Mouse (Mus musculus): ENCODE measurements around the gene Rps27a. TPM values are rescaled to one million over a fixed set of nuclear protein-coding genes. Genes with fewer than 3 reads are reported as not detected.

Rps27a gene
- total and polyA plus RNA-seq, 3 experiments: 560 to 2,403 (median 1,339) TPM

DNA sequence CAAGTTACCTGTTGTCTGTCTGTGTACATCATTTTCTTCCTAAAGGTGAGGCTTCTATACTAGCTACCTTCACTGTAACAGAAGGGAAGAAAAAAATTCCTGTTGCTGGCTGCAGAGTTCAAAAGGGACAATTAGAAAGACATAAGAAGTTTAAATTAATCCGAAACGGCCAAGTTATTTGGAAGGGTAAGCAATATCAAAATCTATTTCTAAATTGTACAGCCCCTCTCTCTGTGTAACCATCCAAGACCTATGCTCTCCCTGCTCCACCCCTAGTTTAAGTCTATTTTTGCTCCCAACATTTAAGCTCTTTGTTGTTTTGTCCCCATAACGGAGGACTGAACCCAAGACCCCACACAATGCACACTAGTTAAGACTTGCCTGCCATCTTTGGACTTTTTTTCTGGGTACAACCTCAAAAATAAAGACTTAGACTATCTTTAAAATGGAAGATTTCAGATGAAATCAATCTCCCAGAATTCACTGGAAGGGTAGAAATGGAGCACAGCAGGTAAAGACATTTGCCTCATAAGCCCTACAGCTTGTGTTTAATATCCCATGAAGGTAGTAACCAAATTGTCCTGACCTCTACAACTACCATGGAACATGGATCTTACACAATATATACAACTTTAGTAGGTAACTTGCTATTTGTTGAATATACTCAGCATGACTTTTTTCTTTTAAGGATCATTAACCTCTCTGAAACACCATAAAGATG lies 3.5 kb downstream of the Rps27a start:
- no peaks in the 10 kb centered on the region for H3K27me3 ChIP-seq (ENCODE audit: control insufficient read depth in 1 of 2, insufficient read depth in 2 of 2, low read length in 2 of 2)
- peak; percentile 55 for DNase-seq (ENCODE audit: low read depth, low spot score)
- no peaks in the 10 kb centered on the region for H3K9me3 ChIP-seq (replicated peaks; ENCODE audit: insufficient read depth, low read length)
- peaks cover 0 to 13% of the 10 kb centered on the region in 2 experiments; a peak in 2 of 4 replicates for H3K4me1 ChIP-seq (ENCODE audit: control insufficient read depth in 1 of 2, insufficient read depth in 2 of 2, low read length in 2 of 2)
- H3K9ac ChIP-seq (ENCODE audit: control insufficient read depth, low read depth, low read length, poor library complexity, severe bottlenecking): no peak overlapping the region
- TF ChIP-seq USF1 (IDR thresholded peaks at IDR 0.05; ENCODE audit: low read depth, low read length) (no peak), SMC3 (IDR thresholded peaks at IDR 0.05; ENCODE audit: low read depth, low read length) (no peak; the same call in none of the 2 replicates), POLR2AphosphoS2 (IDR thresholded peaks at IDR 0.05; ENCODE audit: low read length) (peak; percentile 57; the same call in 1 of the 2 replicates), MAZ (IDR thresholded peaks at IDR 0.05; ENCODE audit: low read depth, low read length) (no peak), MAFK (IDR thresholded peaks at IDR 0.05; ENCODE audit: borderline replicate concordance, low read depth, low read length) (peak; percentile 31; the same call in 1 of the 2 replicates), HCFC1 (IDR thresholded peaks at IDR 0.05; ENCODE audit: low read depth, low read length) (no peak), ZKSCAN1 (IDR thresholded peaks at IDR 0.05; ENCODE audit: low read depth, low read length) (no peak), TAL1 (IDR thresholded peaks at IDR 0.05; ENCODE audit: low read length) (no peak), KAT2A (conservative IDR thresholded peaks at IDR 0.05; ENCODE audit: low read depth, low read length) (no peak), ZMIZ1 (IDR thresholded peaks at IDR 0.05; ENCODE audit: low read depth, low read length) (peak; percentile 41), POLR2A (IDR thresholded peaks at IDR 0.05; ENCODE audit: control insufficient read depth in 1 of 2, insufficient read depth in 1 of 2, low read depth in 1 of 2, low read length in 2 of 2, poor library complexity in 1 of 2) (peak in 1 of 2 experiments; percentile 17; a peak in 1 of 4 replicates), POLR2AphosphoS5 (IDR thresholded peaks at IDR 0.05; ENCODE audit: borderline replicate concordance, low read depth, low read length) (peak; percentile 75; the same call in 1 of the 2 replicates)
- H3K36me3 ChIP-seq (ENCODE audit: control insufficient read depth in 1 of 2, insufficient read depth in 2 of 2, low read length in 2 of 2): peaks cover 26 to 33% of the 10 kb centered on the region in 2 experiments
- no peak overlapping the region for H3K27ac ChIP-seq (ENCODE audit: control insufficient read depth, low read depth, low read length)
- no peak overlapping the region for H3K4me3 ChIP-seq (ENCODE audit: control insufficient read depth in 1 of 2, insufficient read depth in 1 of 2, low read depth in 2 of 2, low read length in 2 of 2)
- H3K79me2 ChIP-seq (ENCODE audit: control insufficient read depth, insufficient read depth, low read length, poor library complexity): peaks cover 26% of the 10 kb centered on the region

DNA sequence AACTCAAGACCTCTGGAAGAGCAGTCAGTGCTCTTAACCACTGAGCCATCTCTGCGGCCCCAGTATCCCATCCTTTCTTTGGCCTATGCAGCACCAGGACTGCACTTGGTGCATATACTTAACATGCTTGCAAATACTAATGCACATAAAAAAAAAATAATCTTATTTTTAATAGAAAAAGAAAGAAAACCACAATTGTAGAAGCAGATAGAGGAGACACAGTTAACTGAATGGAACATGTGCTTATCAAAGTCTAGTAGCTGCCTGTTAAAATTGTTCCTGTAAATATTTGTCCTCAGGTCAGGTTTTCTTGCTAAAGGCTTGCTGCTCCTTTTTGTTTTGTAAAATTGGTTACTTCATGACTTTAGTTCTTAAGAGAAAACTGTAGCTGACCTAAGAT lies 9.7 kb downstream of the Rps27a start:
- Histone ChIP-seq H3K27ac (ENCODE audit: control insufficient read depth, low read depth, low read length) (no peak overlapping the region), H3K79me2 (ENCODE audit: control insufficient read depth, insufficient read depth, low read length, poor library complexity) (no peaks in the 10 kb centered on the region), H3K9ac (ENCODE audit: control insufficient read depth, low read depth, low read length, poor library complexity, severe bottlenecking) (no peak overlapping the region), H3K36me3 (ENCODE audit: control insufficient read depth in 1 of 2, insufficient read depth in 2 of 2, low read length in 2 of 2) (peaks cover 15 to 37% of the 10 kb centered on the region in 2 experiments), H3K4me1 (ENCODE audit: control insufficient read depth in 1 of 2, insufficient read depth in 2 of 2, low read length in 2 of 2) (peaks cover 0 to 4% of the 10 kb centered on the region in 2 experiments; a peak in 2 of 4 replicates), H3K27me3 (ENCODE audit: control insufficient read depth in 1 of 2, insufficient read depth in 2 of 2, low read length in 2 of 2) (no peaks in the 10 kb centered on the region), H3K4me3 (ENCODE audit: control insufficient read depth in 1 of 2, insufficient read depth in 1 of 2, low read depth in 2 of 2, low read length in 2 of 2) (no peak overlapping the region), H3K9me3 (replicated peaks; ENCODE audit: insufficient read depth, low read length) (no peaks in the 10 kb centered on the region)
- peak; percentile 55 for DNase-seq (ENCODE audit: low read depth, low spot score)
- TF ChIP-seq E2F4 (IDR thresholded peaks at IDR 0.05; ENCODE audit: borderline replicate concordance, low read depth, low read length) (no peak), POLR2A (IDR thresholded peaks at IDR 0.05; ENCODE audit: control insufficient read depth in 1 of 2, insufficient read depth in 1 of 2, low read depth in 1 of 2, low read length in 2 of 2, poor library complexity in 1 of 2) (no peak), USF2 (IDR thresholded peaks at IDR 0.05; ENCODE audit: borderline replicate concordance in 1 of 2, insufficient read depth in 1 of 2, low read depth in 1 of 2, low read length in 2 of 2) (no peak), RCOR1 (IDR thresholded peaks at IDR 0.05; ENCODE audit: low read depth, low read length) (peak; percentile 79), ETS1 (IDR thresholded peaks at IDR 0.05; ENCODE audit: low read depth, low read length) (0 out of 2 replicates have a peak, but pooled peaks have one; percentile 33), MYB (IDR thresholded peaks at IDR 0.05; ENCODE audit: low read depth, low read length) (peak; percentile 79), MYC (IDR thresholded peaks at IDR 0.05; ENCODE audit: low read depth, low read length) (peak; percentile 58; the same call in 1 of the 2 replicates), HCFC1 (IDR thresholded peaks at IDR 0.05; ENCODE audit: low read depth, low read length) (no peak), ZNF384 (IDR thresholded peaks at IDR 0.05; ENCODE audit: low read depth, low read length) (peak; percentile 64), NELFE (IDR thresholded peaks at IDR 0.05; ENCODE audit: low read depth, low read length) (no peak), GATA1 (IDR thresholded peaks at IDR 0.05; ENCODE audit: low read depth, low read length) (peak; percentile 57; the same call in 1 of the 2 replicates), KAT2A (conservative IDR thresholded peaks at IDR 0.05; ENCODE audit: low read depth, low read length) (no peak), EP300 (IDR thresholded peaks at IDR 0.05; ENCODE audit: low read depth in 1 of 2, low read length in 2 of 2) (peak; percentile 81 to 85), RAD21 (IDR thresholded peaks at IDR 0.05; ENCODE audit: low read depth, low read length) (no peak), MAZ (IDR thresholded peaks at IDR 0.05; ENCODE audit: low read depth, low read length) (no peak), ELF1 (IDR thresholded peaks at IDR 0.05; ENCODE audit: low read depth, low read length) (no peak), NRF1 (IDR thresholded peaks at IDR 0.05; ENCODE audit: insufficient read depth, low read depth, low read length, poor library complexity, severe bottlenecking) (no peak), CTCF (IDR thresholded peaks at IDR 0.05 in 2 of 3, conservative IDR thresholded peaks at IDR 0.05 in 1 of 3; ENCODE audit: control insufficient read depth in 1 of 3, insufficient read depth in 1 of 3, low read depth in 2 of 3, low read length in 3 of 3, poor library complexity in 1 of 3, severe bottlenecking in 1 of 3) (no peak), TBP (IDR thresholded peaks at IDR 0.05; ENCODE audit: low read depth, low read length) (no peak), TAL1 (IDR thresholded peaks at IDR 0.05; ENCODE audit: low read length) (peak; percentile 45), CHD2 (IDR thresholded peaks at IDR 0.05; ENCODE audit: low read length) (no peak), ZKSCAN1 (IDR thresholded peaks at IDR 0.05; ENCODE audit: low read depth, low read length) (no peak)
